Mouse (Mus musculus) left cerebral cortex, postnatal 4 days (tissue): Measurements from ENCODE around the gene Arhgap5. TPM values are rescaled to one million over a fixed set of nuclear protein-coding genes. Genes with fewer than 3 reads are reported as not detected.
"Not testable (repeated sequence)": the region's sequence is repeated elsewhere in the genome, so short reads cannot be mapped to it uniquely, and the experiment has no call there.

Experiments
- DNase-seq: peaks from one replicate; pipeline ENCODE4 v3.0.0-alpha.2; 2022
- intact Hi-C: fragments of 180-260 bp; cut with DNase I; formaldehyde crosslinking; loops from one replicate; pipeline ENCODE4 v1.15.1; 2025
- total RNA-seq, 2 experiments: library from RNA; stranded (reverse); gene quantifications; 2 replicates each; pipeline ENCODE4 v1.2.3; 2021

The Arhgap5 gene
- total RNA-seq, 2 experiments from 2014 or later, result 74.4 to 82.4 TPM

DNA sequence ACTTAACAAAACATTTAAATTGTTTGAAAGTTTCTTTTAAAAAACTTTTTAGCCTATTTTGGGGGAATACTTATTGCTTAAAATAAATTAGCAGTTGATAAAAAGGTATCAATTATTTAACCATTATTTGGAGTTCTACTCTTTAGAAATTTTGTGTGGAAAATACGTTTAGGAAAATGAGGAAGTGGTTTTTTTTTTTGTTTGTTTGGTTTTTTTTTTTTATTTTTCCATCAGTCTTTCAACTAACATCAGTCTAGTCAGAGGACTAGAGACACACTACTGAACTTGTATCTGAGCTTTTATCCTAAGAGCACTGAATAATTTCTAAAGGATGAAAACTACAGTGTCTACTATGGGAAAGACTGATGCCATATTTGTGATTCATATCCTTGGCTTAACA is 21.7 kb downstream of the Arhgap5 start:
- DNase-seq, result no peak
- intact Hi-C loops, result no loop called here

DNA sequence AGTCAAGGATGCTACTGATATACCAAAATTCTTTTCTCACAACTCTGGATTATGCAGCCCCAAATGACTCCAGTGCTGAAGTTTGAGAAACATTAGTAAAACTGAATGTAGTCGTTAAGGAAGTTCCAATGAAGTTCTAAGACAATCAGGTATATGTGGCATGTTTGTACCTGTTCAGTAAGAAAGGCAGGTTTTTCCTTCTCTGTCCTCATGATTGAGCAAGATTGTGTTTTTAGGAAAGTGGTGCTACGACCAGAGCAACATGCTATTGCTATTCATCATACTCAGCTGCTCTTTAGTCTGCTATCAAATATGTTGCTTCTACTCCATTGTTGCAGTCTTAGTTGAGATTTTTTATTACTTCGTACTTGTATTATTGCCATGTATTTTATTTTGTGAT is 26.0 kb downstream of the Arhgap5 start:
- intact Hi-C loops, result no loop called here
- no peak for DNase-seq

DNA sequence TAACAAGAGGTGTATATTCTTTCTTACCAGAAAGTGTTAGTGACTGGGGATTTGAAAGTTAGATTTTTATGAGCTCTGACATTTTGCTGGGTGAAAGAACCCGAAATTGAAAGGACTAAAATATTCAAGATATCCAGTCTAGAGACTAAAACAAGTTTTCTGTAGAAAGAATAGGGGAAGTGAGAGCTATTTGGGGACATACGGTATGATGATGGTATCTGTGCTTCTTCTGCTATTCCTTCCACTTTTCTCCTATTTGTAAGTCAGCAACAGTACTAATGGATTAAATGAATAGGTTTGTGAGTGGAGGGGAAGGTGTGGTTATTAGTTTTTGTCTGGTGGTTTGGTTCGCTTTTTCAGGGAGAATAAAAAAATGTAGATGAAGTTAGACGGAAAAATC is 37.5 kb downstream of the Arhgap5 start:
- DNase-seq, result no peak
- intact Hi-C loops, result no loop called here

DNA sequence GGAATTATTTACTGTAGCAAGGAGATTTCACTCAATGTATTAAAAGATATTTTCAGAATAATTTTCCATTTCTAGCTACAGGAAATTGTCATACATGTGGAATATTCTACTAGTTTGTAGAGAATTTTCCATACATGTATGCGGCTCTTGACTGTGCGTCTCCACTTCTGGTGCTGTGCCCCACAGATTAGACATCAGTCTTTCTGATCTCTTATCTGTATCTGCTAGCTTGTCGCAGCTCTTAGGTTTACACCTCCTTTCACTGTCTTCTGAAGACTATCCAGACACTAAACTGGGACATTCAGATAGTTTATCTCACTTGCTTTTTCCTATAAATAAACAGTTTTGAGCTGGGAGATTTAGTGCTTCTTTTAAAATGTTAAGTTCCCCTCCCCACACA is 40.8 kb downstream of the Arhgap5 start:
- no peak for DNase-seq
- intact Hi-C loops, result no loop called here

DNA sequence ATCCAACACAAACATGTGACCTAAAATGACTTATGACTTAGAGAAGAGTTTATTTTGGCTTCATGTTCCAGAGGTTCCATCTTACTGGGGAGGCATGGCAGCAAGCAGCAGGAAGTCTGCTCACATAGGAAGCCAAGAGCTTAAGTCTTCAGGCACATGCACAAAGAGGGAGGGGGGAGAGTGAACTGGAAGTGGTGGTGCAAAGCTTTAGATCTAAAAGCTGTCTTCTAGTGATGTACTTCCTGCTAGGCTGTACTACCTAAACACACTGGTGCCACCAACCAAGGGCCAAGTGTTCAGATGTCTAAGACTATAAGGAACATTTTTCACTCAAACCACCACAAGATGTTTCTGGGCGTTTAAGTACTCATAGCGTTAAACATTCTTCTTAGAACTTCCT is 48.3 kb downstream of the Arhgap5 start:
- no peak for DNase-seq
- intact Hi-C loops, result no loop called here

DNA sequence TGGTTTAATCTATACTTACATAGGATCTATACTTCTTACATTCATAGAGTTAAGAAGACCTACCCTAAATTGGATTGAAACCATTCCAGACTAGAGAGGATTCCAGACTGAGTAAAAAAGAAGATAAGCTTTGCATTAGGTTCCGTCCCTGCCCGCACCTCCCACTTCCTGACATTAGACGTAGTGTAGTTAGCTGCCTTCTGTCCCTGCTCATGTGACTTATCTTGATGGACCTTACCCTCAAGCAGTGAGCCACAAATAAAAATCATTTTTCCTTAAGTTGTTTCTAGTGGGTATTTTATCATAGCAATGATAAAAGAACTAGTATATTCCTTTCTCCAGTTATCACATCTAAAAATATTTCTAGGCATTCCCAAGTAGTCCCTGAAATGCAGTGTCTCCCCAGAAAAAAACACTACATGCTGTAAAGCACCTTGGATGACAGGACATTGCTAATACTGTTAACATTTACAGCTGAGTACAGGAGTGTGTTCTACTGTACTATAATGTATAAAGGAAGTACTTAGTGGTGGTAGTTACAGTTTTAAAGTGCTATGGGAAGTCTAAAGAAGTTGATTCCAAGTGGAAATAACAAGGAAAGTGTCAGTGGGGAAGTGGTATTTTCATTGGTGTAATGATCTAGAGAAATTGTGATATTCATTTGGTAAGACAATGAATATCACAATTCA is 51.6 kb downstream of the Arhgap5 start:
- no peak for DNase-seq
- intact Hi-C loops, result no loop called here

DNA sequence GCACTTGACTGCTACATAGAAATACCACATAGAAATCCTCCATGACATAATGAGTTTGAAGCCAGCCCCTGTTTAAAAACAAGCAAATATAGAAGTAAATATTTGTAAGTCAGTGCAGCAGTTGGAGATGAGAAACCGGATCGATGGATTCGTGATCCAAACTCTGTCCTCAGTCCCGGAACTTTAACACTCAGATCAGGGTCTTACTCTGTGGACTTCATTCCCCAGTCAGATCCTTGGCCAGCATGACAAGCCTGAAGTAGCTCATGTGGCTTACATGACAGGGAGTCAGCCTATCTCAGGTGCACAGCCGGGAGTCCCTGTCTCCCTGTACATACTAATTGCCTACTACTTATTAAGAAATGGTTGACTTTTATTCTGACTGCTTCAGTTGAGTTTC is 61.9 kb downstream of the Arhgap5 start:
- no peak for DNase-seq
- intact Hi-C loops, result no loop called here

DNA sequence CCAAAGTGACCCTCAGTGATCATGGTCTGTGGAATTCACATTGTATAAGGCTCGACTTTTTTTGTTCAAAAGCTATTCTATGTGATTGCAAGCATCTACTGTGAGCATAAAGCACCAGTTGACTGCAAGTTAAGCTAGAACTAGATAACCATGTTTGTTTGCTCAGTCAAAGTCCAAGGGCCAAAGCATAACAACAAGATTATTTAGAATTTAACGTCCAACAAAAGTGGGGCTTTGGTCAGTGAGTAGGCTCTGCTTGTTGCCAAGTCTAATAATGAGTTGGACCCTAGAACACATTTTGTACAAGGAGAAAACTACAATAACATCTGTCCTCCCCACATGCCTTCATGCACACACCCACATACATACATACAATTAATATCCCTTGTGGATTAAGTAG is 69.6 kb downstream of the Arhgap5 start:
- intact Hi-C loops, result no loop called here
- DNase-seq, result no peak

DNA sequence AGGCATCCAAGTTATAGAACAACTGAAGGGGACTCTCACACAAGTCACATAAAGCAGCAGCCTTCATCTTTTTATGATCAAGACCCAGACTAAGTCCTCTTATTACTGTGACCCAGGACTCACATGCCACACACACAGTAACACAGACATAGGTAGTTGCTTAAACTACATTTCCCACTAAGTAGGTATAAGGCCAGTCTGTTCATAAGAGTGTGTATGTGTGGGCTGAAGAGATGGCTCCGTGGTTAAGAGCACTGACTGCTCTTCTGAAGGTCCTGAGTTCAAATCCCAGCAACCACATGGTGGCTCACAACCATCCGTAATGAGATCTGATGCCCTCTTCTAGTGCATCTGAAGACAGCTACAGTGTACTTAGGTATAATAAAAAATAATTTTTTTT is 82.7 kb downstream of the Arhgap5 start:
- intact Hi-C loops, result not testable (repeated sequence)

DNA sequence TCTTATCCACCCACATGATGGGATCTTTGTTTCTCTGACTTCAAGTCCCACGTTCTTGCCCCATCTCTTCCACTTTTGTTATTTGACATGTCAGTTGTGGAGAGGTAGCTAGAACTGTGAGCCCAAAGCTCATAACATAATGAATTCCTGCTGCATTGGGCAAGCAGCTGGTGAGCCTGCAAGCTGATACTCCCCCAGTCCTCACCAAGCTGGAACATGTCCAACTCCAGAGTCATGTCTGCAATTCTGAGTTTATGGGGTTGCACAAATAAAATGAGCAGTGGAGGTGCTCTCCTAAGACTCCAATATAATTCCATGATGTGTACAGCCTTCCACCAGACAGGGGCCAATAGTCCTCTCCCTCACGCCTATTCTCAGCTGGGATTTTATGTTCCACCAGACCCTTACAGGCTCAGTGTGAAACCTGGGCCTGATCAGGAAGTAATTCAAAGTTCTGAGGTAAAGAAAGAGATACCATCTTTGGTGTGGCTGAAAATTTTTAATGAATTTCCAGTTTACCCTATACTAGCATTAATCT is 83.8 kb downstream of the Arhgap5 start:
- DNase-seq, result peak; percentile 13
- intact Hi-C loops, result no loop called here

More for the DNA sequence above, 82.7 kb downstream of the Arhgap5 start:
- not testable (repeated sequence) for DNase-seq

DNA sequence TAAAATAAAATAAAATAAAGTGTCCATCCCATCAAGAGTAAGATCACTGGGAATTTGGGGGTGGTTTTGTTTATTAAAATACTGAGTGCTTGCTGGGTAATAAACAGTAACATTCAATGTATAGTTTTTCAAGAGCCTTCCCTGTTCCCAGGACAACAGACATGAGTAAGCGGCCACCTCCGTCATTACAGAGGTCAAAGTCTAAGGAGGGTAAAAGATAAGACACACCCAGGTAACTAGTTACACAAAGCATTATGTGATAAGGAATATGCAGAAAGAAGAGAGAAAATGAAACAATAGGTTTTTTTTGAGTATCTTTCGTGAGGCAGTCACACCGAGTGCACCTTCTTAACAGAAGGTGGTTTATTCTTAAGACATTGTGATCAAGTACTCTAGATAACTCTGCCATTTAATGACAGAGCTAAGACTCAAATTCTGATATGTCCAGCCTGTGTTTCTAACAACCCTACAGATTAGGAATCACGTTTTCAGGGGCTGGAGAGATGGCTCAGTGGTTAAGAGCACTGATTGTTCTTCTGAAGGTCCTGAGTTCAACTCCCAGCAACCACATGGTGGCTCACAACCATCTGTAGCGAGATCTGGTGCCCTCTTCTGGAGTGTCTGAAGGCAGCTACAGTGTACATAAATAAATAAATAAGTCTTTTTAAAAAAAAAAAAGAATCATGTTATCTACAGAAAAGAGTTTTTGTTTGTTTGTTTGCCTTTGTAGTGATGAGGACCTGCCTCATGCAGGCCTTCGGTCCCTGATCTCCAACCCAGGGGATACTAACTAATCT is 91.8 kb downstream of the Arhgap5 start:
- intact Hi-C loops, result no loop called here
- no peak for DNase-seq

DNA sequence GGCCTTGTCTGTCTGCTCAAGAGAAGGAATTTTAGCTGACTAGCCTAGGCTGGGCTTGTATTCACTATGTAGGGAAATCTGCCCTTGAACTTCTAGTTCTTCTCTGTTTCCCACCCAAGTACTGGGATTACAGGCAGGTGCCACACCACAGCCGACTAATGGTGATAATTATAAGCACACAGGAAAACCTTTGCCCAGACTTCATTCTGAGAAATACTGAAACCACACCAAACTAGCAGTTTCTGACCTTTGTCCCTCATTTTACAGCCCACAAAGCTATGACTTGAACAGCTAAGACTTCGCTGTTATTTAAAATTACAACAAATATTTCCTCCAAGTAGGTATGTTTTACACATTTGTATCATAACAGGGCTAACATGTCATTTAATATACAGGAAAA is 98.7 kb downstream of the Arhgap5 start:
- DNase-seq, result no peak
- intact Hi-C loops, result loop anchor here (5.0 kb wide), 2 partner anchors 100 to 590 kb away; partner anchors contain the start of gene Arhgap5

DNA sequence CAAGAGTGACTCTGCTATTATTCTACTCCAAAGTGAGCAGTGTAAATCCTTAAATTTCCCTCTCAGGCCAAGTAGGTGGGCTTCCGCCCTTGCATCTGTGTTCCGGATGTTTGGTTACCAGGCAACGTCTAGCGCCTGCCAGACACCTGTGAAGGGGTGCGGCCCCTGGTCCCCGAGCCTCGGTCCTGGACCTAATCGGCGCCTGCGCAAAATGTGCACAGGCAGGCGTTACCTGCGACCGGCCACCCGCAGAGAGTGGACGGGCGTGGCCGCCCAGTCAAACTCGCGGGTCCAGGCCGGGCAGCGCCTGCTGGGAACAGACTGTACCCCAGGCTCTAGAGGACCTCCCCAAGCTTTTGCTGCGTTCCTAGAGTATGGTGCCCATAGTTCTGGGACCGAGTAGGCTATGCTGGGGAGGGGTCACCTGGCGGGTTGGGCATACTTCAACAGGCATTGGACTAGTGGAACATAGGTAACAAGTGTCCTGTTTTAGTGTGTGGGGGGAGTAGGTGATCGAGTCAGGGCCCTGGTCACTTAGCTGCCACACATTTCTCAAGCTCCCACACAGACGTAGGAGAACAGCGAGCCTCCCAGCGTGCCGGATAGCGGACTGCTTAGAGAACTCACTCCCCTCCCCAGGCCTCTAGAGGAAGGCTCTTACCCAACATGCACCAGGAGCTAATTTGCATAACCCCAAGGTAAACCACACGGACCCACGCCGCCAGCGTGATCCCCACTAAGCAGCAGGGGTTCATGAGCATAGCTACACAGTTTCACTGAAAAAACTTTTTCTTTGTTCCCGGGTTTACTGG is 99.3 kb downstream of the Arhgap5 start:
- DNase-seq, result peak; percentile 84
- intact Hi-C loops, result loop anchor here (5.0 kb wide), 2 partner anchors 101 to 591 kb away; partner anchors contain the start of gene Arhgap5

DNA sequence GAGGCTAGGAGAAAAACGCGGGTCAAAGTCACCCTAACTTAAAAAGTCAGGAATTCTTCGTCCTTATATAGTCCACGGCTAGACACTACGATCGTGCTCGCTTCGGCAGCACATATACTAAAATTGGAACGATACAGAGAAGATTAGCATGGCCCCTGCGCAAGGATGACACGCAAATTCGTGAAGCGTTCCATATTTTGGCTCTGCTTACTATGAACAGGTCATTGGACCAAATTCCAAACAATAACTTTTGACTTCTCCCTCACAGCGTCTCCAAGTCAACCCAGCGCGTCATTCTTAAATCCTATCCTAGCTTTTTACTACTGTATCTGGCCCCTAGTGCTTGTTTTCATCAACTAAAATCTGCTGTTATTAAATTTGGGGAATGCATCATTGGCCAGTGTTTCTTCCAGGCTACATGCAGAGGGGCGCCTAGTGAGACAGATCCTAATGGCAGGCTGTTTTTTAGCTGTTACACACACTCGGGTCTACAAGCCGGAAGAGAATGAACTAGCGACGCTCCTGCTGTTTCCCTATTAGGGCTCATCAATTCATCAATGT is 100.0 kb downstream of the Arhgap5 start:
- intact Hi-C loops, result loop anchor here (5.0 kb wide), 2 partner anchors 101 to 591 kb away; partner anchors contain the start of gene Arhgap5
- peak; percentile 58 for DNase-seq

DNA sequence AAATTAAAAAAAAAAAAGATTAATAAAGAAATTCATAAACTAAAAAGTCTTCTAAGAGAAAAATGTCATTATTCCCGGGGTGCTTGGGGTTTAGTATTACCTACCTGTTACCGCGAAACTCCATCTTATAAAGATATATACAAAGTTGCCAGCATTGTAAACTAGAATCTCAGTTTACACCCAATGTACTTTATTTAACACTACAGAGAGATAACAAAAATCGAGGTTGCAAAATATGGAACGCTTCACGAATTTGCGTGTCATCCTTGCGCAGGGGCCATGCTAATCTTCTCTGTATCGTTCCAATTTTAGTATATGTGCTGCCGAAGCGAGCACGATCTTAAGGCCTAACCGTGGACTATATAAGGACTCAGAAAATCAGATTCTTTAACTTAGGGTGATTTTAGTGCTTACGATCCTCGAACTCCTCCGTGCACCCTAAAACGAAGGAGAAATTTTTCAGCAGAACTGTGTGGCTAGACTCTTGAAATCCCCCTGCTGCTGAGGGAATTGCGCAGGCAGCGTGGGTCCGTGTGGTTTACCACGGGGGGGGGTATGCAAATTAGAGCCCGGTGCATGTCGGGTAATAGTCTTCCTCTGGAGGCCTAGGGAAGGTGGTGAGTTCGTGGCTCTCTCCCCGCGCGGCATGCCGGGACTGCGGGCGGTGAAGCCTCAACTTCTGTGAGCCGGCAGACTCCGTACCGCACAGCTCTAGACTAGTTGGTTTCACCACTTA is 100.7 kb downstream of the Arhgap5 start:
- intact Hi-C loops, result loop anchor here (5.0 kb wide), 2 partner anchors 102 to 592 kb away; partner anchors contain the start of gene Arhgap5
- DNase-seq, result peak; percentile 97

DNA sequence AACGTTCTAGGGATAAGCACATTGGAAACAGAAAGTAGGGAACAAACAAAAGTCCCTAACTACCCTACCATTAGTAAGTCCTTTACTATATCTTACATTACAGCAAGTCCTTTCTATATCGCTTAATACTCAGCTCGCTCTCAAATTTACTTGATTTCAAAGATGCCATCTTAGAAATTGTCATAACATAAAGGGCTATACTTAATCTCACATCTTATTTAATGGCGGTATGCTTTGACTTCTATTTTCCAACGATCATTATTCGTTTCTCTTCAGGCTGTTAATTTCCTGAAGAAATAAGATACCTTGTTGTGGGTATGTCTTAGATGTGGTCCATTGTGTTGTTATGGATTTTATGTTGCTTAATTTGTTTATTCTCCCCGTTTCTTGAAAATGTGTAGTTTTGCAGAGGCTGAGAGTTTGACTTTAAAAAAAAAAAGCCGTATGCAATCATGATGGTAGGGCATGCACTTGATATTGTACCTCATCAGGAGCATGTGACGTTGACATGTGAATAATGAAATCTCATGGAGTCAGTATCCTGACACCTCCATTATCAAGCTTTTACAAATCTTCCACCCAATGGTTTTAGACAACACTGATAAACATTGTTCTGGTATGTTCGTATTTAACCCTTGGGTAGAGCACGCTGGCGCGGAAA is 101.3 kb downstream of the Arhgap5 start:
- intact Hi-C loops, result loop anchor here (5.0 kb wide), 2 partner anchors 103 to 593 kb away; partner anchors contain the start of gene Arhgap5
- DNase-seq, result no peak

DNA sequence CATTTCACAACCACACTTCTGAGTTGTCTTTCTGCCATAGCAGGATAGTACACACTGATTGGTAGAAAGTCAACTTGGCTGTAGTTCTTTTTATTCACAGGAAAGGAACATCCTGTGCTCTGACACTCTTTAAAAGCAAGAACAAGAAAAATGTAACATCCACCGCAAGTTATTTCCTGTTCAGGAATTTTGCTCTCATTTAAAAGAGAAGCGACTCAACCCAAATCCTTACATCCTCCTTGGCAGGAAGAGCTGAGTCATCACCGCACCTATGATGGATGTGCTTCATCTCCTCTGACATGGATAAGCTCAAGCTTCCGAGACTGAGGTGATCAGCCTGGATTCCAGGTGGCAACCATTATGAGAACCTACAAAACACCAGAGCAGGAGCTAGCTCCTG is 103.6 kb downstream of the Arhgap5 start:
- intact Hi-C loops, result no loop called here
- no peak for DNase-seq

DNA sequence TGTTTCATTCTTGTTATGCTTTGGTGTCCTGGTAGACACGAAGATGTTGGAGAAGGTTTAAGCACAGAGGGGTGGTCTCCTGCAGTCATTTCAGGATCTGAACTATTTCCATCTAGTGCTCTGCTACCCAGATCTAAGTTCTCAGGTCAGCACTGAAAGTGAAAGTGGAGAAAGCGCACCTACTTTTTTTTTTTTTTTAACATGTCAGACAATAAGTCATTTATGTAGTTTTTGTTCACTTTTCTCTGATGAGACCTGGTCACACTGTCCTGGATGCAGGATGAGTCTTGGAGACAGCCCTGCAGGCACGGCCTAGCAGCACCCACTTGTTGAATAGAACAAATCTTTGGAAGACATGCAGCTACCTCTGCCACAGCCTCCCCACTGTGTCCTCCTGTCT is 111.9 kb downstream of the Arhgap5 start:
- no peak for DNase-seq
- intact Hi-C loops, result no loop called here

DNA sequence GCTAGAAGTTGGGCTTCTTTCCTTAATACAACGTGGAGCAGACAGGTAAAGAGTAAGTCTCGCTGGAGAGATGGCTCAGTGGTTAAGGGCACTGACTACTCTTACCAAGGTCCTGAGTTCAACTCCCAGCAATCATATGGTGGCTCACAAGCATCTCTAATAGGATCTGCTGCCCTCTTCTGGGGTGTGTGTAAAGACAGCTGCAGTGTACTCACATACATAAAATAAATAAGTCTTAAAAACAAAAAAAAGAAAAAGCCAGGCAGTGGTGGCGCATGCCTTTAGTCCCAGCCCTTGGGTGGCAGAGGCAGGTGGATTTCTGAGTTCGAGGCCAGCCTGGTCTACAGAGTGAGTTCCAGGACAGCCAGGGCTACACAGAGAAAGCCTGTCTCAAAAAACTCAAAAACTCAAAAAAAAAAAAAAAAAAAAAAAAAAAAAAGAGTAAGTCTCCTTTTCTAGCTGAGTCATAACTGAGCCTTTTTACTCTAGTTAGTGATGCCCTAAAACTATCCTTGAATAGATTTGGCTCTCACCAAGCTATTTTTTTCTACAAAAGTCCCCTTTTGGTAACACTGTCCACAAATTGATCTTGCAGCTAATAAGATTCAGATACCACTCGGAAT is 114.8 kb downstream of the Arhgap5 start:
- intact Hi-C loops, result no loop called here
- no peak for DNase-seq
